Mouse (Mus musculus) layer of hippocampus, adult 2 months (tissue): ENCODE results near the gene Mrpl53. TPM values are rescaled to one million over a fixed set of nuclear protein-coding genes. Genes with fewer than 3 reads are reported as not detected.

ENCODE experiments used
- DNase-seq, 2 experiments: peaks; one replicate each; pipeline ENCODE4 v3.0.0; 2022; ENCODE audit warnings: low spot score in 2 of 2
- H3K27ac ChIP-seq: fragments of 200-600 bp; 2 replicates; pipeline ENCODE4 v1.8.1; 2022
- H3K4me3 ChIP-seq: fragments of 200-600 bp; 2 replicates; pipeline ENCODE4 v1.8.1; 2022; ENCODE audit warnings: mild to moderate bottlenecking
- CTCF ChIP-seq: fragments of 200-600 bp; conservative IDR thresholded peaks from 2 replicates; pipeline ENCODE4 v1.8.1; 2022; ENCODE audit warnings: antibody characterized with exemption, mild to moderate bottlenecking, moderate library complexity
- total RNA-seq, 2 experiments: library from RNA; stranded (reverse); gene quantifications; 2 replicates each; pipeline ENCODE4 v1.2.3; 2021

Gene Mrpl53
- total RNA-seq, 2 experiments from 2014 or later, result 64.9 to 67.4 TPM

- TF ChIP-seq CTCF, result no peak
- Histone ChIP-seq H3K4me3 (no peak overlapping the region), H3K27ac (no peak overlapping the region)
- DNase-seq, result no peak
Observed at GRCm38 (mm10) chr6:83118825-83119733, 10.2 kb downstream of the Mrpl53 start.

GRCm38 (mm10) chr6:83119734-83120051, 10.9 kb downstream of the Mrpl53 start:
- Histone ChIP-seq H3K27ac (no peak overlapping the region), H3K4me3 (no peak overlapping the region)
- no peak for TF ChIP-seq CTCF
- DNase-seq, result no peak

GRCm38 (mm10) chr6:83120930-83121862, 12.4 kb downstream of the Mrpl53 start, which contains the start of gene Wbp1:
Wbp1 (minus strand) TSS chr6:83121559.
- peak; percentile 34; the same call in 1 of the 2 replicates for TF ChIP-seq CTCF
- peak; percentile 90 to 98 for DNase-seq
- Histone ChIP-seq H3K27ac (peak within 1 kb of the TSS; percentile 89), H3K4me3 (peak within 1 kb of the TSS; percentile 72)

- peak in 1 of 2 experiments; percentile 10 for DNase-seq
- peak overlapping the region; percentile 86 for H3K27ac ChIP-seq
- peak overlapping the region; percentile 72 for H3K4me3 ChIP-seq
- peak; percentile 15; the same call in 1 of the 2 replicates for TF ChIP-seq CTCF
Observed at GRCm38 (mm10) chr6:83121863-83122710, 13.2 kb downstream of the Mrpl53 start.

GRCm38 (mm10) chr6:83122961-83123360, 14.1 kb downstream of the Mrpl53 start:
- TF ChIP-seq CTCF, result no peak
- Histone ChIP-seq H3K27ac (no peak overlapping the region), H3K4me3 (no peak overlapping the region)
- DNase-seq, result no peak

GRCm38 (mm10) chr6:83124851-83125312, 16.0 kb downstream of the Mrpl53 start:
- Histone ChIP-seq H3K27ac (peak overlapping the region; percentile 84), H3K4me3 (peak overlapping the region; percentile 96)
- TF ChIP-seq CTCF, result no peak
- DNase-seq, result peak; percentile 88 to 89

- Histone ChIP-seq H3K4me3 (peak within 1 kb of the TSS; percentile 96), H3K27ac (peak within 1 kb of the TSS; percentile 84)
- DNase-seq, result no peak
- no peak for TF ChIP-seq CTCF
Observed at GRCm38 (mm10) chr6:83125331-83125730, 16.5 kb downstream of the Mrpl53 start, which contains the start of gene Ino80b. Ino80b (minus strand) TSS chr6:83125431.

- no peak overlapping the region for H3K4me3 ChIP-seq
- TF ChIP-seq CTCF, result peak; percentile 63
- no peak overlapping the region for H3K27ac ChIP-seq
Observed at GRCm38 (mm10) chr6:83127419-83127818, 18.6 kb downstream of the Mrpl53 start.

GRCm38 (mm10) chr6:83131469-83132034, 22.7 kb downstream of the Mrpl53 start:
- H3K27ac ChIP-seq, result no peak overlapping the region
- no peak for TF ChIP-seq CTCF
- H3K4me3 ChIP-seq, result no peak overlapping the region
- DNase-seq, result no peak

More at GRCm38 (mm10) chr6:83127419-83127818, 18.6 kb downstream of the Mrpl53 start:
- DNase-seq, result no peak

GRCm38 (mm10) chr6:83132176-83132919, 23.5 kb downstream of the Mrpl53 start:
- Histone ChIP-seq H3K4me3 (no peak overlapping the region), H3K27ac (no peak overlapping the region)
- TF ChIP-seq CTCF, result no peak
- no peak for DNase-seq

- no peak overlapping the region for H3K4me3 ChIP-seq
- no peak for TF ChIP-seq CTCF
- DNase-seq, result no peak
- H3K27ac ChIP-seq, result no peak overlapping the region
Observed at GRCm38 (mm10) chr6:83134226-83134625, 25.4 kb downstream of the Mrpl53 start.
